Mouse (Mus musculus) C2C12 (cell line): ENCODE results near the gene Gm20388. TPM values are rescaled to one million over a fixed set of nuclear protein-coding genes. Genes with fewer than 3 reads are reported as not detected.

Experiments
- H3K27me3 ChIP-seq: one replicate; pipeline ENCODE4 v1.6.1; 2011; ENCODE audit not compliant: control insufficient read depth, insufficient read depth, insufficient read length
- H3K36me3 ChIP-seq: one replicate; pipeline ENCODE4 v1.6.1; 2011; ENCODE audit not compliant: control insufficient read depth, insufficient read depth
- H3K4me3 ChIP-seq: one replicate; pipeline ENCODE4 v1.5.1; 2011; ENCODE audit warnings: mild to moderate bottlenecking, control low read depth; ENCODE audit not compliant: poor library complexity, insufficient read depth, severe bottlenecking
- H3K79me2 ChIP-seq: one replicate; pipeline ENCODE4 v1.6.1; 2011; ENCODE audit not compliant: control insufficient read depth, insufficient read depth
- H3K79me3 ChIP-seq: one replicate; pipeline ENCODE4 v1.6.1; 2011; ENCODE audit warnings: low read depth, control low read depth
- H3ac ChIP-seq: one replicate; pipeline ENCODE3; 2011; ENCODE audit warnings: low read depth; ENCODE audit not compliant: control insufficient read depth, insufficient read length
- CEBPB ChIP-seq: IDR thresholded peaks from one replicate; pipeline ENCODE4 v1.6.1; 2011; ENCODE audit warnings: low read depth, mild to moderate bottlenecking, control low read depth, moderate library complexity
- CTCF ChIP-seq: IDR thresholded peaks from one replicate; pipeline ENCODE4 v1.5.1; 2011; ENCODE audit not compliant: control insufficient read depth, insufficient read depth, insufficient read length
- FOSL1 ChIP-seq: IDR thresholded peaks from one replicate; pipeline ENCODE4 v1.8.0; 2011; ENCODE audit warnings: mild to moderate bottlenecking, low read length; ENCODE audit not compliant: poor library complexity, insufficient read depth, severe bottlenecking
- MAX ChIP-seq: IDR thresholded peaks from one replicate; pipeline ENCODE4 v1.6.1; 2011; ENCODE audit warnings: mild to moderate bottlenecking, control low read depth
- MYOD1 ChIP-seq: IDR thresholded peaks from one replicate; pipeline ENCODE4 v1.6.1; 2011; ENCODE audit warnings: low read depth; ENCODE audit not compliant: control insufficient read depth, insufficient read length
- MYOG ChIP-seq: IDR thresholded peaks from one replicate; pipeline ENCODE4 v1.6.1; 2011; ENCODE audit not compliant: control insufficient read depth, insufficient read length; ENCODE audit errors: extremely low read depth
- USF1 ChIP-seq: IDR thresholded peaks from one replicate; pipeline ENCODE4 v1.6.1; 2011; ENCODE audit warnings: low read depth, mild to moderate bottlenecking, control low read depth, moderate library complexity
- polyA plus RNA-seq: library from polyadenylated mRNA; unstranded; fragments of >200 nt; fragmentation: generic; extraction: Trizol; gene quantifications from one replicate; pipeline ENCODE4 v1.2.1, GENCODE M21; 2012; ENCODE audit warnings: missing spikeins

The Gm20388 gene
- polyA plus RNA-seq, 1 experiment = 15.0 TPM

GRCm38 (mm10) chr8:120072259-120072658 is 161.6 kb downstream of the Gm20388 start:
- Histone ChIP-seq H3K36me3 (no peaks in the 10 kb centered on the region), H3ac (no peak overlapping the region), H3K27me3 (peaks cover 6% of the 10 kb centered on the region), H3K79me2 (no peaks in the 10 kb centered on the region), H3K4me3 (no peak overlapping the region), H3K79me3 (no peaks in the 10 kb centered on the region)
- TF ChIP-seq FOSL1 = no peak
- no peak for TF ChIP-seq MAX
- no peak for TF ChIP-seq CEBPB
- no peak for TF ChIP-seq CTCF
- TF ChIP-seq USF1 = no peak
- TF ChIP-seq MYOG = no peak
- TF ChIP-seq MYOD1 = no peak

GRCm38 (mm10) chr8:120072827-120073226 is 162.2 kb downstream of the Gm20388 start:
- Histone ChIP-seq H3K79me2 (no peaks in the 10 kb centered on the region), H3K79me3 (no peaks in the 10 kb centered on the region), H3ac (no peak overlapping the region), H3K4me3 (no peak overlapping the region), H3K36me3 (no peaks in the 10 kb centered on the region), H3K27me3 (peaks cover 4% of the 10 kb centered on the region)
- TF ChIP-seq FOSL1 = no peak

- no peaks in the 10 kb centered on the region for H3K36me3 ChIP-seq
These were observed 163.9 kb downstream of the Gm20388 start for GRCm38 (mm10) chr8:120074516-120074915.

GRCm38 (mm10) chr8:120075347-120075746 is 164.7 kb downstream of the Gm20388 start:
- H3K27me3 ChIP-seq = no peaks in the 10 kb centered on the region
- no peaks in the 10 kb centered on the region for H3K79me2 ChIP-seq
- no peaks in the 10 kb centered on the region for H3K79me3 ChIP-seq
- no peak for TF ChIP-seq USF1
- TF ChIP-seq FOSL1 = no peak
- TF ChIP-seq CEBPB = no peak
- no peak for TF ChIP-seq MYOD1
- TF ChIP-seq MYOG = no peak
- no peak for TF ChIP-seq MAX
- no peak for TF ChIP-seq CTCF
- no peaks in the 10 kb centered on the region for H3K36me3 ChIP-seq
- H3K4me3 ChIP-seq = no peak overlapping the region
- no peak overlapping the region for H3ac ChIP-seq

More at GRCm38 (mm10) chr8:120074516-120074915, 163.9 kb downstream of the Gm20388 start:
- TF ChIP-seq MAX (no peak), CTCF (no peak), USF1 (no peak), CEBPB (no peak), MYOD1 (no peak), FOSL1 (no peak), MYOG (no peak)
- Histone ChIP-seq H3K27me3 (no peaks in the 10 kb centered on the region), H3ac (no peak overlapping the region), H3K4me3 (no peak overlapping the region), H3K79me3 (no peaks in the 10 kb centered on the region), H3K79me2 (no peaks in the 10 kb centered on the region)

GRCm38 (mm10) chr8:120078080-120078479 is 167.4 kb downstream of the Gm20388 start:
- TF ChIP-seq CTCF = peak; percentile 64
- TF ChIP-seq CEBPB = no peak
- Histone ChIP-seq H3K79me3 (no peaks in the 10 kb centered on the region), H3K27me3 (no peaks in the 10 kb centered on the region), H3ac (no peak overlapping the region), H3K79me2 (no peaks in the 10 kb centered on the region), H3K36me3 (peaks cover 5% of the 10 kb centered on the region), H3K4me3 (no peak overlapping the region)

- Histone ChIP-seq H3K79me3 (no peaks in the 10 kb centered on the region), H3K27me3 (no peaks in the 10 kb centered on the region), H3ac (no peak overlapping the region), H3K36me3 (peaks cover 8% of the 10 kb centered on the region), H3K79me2 (no peaks in the 10 kb centered on the region), H3K4me3 (no peak overlapping the region)
- TF ChIP-seq CEBPB = no peak
- TF ChIP-seq MYOD1 = no peak
- no peak for TF ChIP-seq MAX
- no peak for TF ChIP-seq USF1
- no peak for TF ChIP-seq MYOG
- TF ChIP-seq FOSL1 = no peak
- no peak for TF ChIP-seq CTCF
These were observed 168.7 kb downstream of the Gm20388 start for GRCm38 (mm10) chr8:120079361-120079760.
